ENCODE assay signal across 18 mouse cellular contexts in genomic region chr10:95543377-95543776, GRCm38 (mm10).
"Had no signal": no experiment of that assay in that cellular context is flagged by ENCODE, and none has a peak within 500 bp of the region (broad histone marks: within the 10 kb centered on the region; RNA-seq: fewer than 3 reads in every experiment).

No protein-coding gene starts in this region.

- H3K4me3 ChIP-seq: heart, embryonic 10.5 days; heart, embryonic 12.5 days; hindbrain, embryonic 13.5 days; hindbrain, embryonic 15.5 days; limb, embryonic 13.5 days; limb, embryonic 15.5 days had no signal

- H3K27me3 ChIP-seq: heart, embryonic 12.5 days; hindbrain, embryonic 13.5 days; hindbrain, embryonic 15.5 days; limb, embryonic 13.5 days; limb, embryonic 15.5 days had no signal

- ATAC-seq: forebrain, embryonic 16.5 days; hindbrain, postnatal 0 days; intestine, embryonic 16.5 days had no signal

- DNase-seq: gastrocnemius, postnatal 10 days; gastrocnemius, postnatal 25 days; heart, postnatal 10 days; heart, postnatal 36 days; kidney, postnatal 10 days; layer of hippocampus, adult 9-11 months; layer of hippocampus, postnatal 36 days; left cerebral cortex, postnatal 4 days had no signal

- H3K4me1 ChIP-seq: hindbrain, embryonic 13.5 days; hindbrain, embryonic 15.5 days had no signal

- H3K4me2 ChIP-seq: heart, embryonic 12.5 days; hindbrain, embryonic 13.5 days; hindbrain, embryonic 15.5 days; limb, embryonic 13.5 days; limb, embryonic 15.5 days had no signal

- H3K9me3 ChIP-seq: heart, embryonic 10.5 days; heart, embryonic 12.5 days; hindbrain, embryonic 13.5 days; hindbrain, embryonic 15.5 days; limb, embryonic 13.5 days; limb, embryonic 15.5 days had no signal

- H3K27ac ChIP-seq: heart, embryonic 10.5 days; hindbrain, embryonic 13.5 days; hindbrain, embryonic 15.5 days; hindbrain, postnatal 0 days; limb, embryonic 13.5 days; limb, embryonic 15.5 days; liver, embryonic 14.5 days had no signal

- H3K9ac ChIP-seq: heart, embryonic 12.5 days; hindbrain, embryonic 13.5 days; hindbrain, embryonic 15.5 days; limb, embryonic 13.5 days; limb, embryonic 15.5 days; liver, embryonic 14.5 days had no signal
